Mouse (Mus musculus) frontal cortex, postnatal 36 days (tissue): ENCODE results near the gene Slc35f3.

Experiments
- DNase-seq, 2 experiments: peaks; one replicate each; pipeline ENCODE4 v3.0.0; 2022; ENCODE audit warnings: low spot score in 2 of 2

The Slc35f3 gene

GRCm38 (mm10) chr8:126405030-126405429 lies 106.7 kb downstream of the Slc35f3 start:
- DNase-seq, result no peak

GRCm38 (mm10) chr8:126420834-126421233 lies 122.5 kb downstream of the Slc35f3 start:
- no peak for DNase-seq

- DNase-seq, result peak; percentile 97 to 98
Observed at GRCm38 (mm10) chr8:126422174-126422919, 124.0 kb downstream of the Slc35f3 start, which contains the start of gene Coa6. TSS of gene Coa6 (plus strand) at chr8:126422515.

GRCm38 (mm10) chr8:126422920-126423300 lies 124.6 kb downstream of the Slc35f3 start:
- DNase-seq, result peak in 1 of 2 experiments; percentile 47

GRCm38 (mm10) chr8:126424163-126424562 lies 125.8 kb downstream of the Slc35f3 start:
- DNase-seq, result no peak

- no peak for DNase-seq
Observed at GRCm38 (mm10) chr8:126424946-126425345, 126.6 kb downstream of the Slc35f3 start.

GRCm38 (mm10) chr8:126429635-126430034 lies 131.3 kb downstream of the Slc35f3 start:
- no peak for DNase-seq

- DNase-seq, result peak; percentile 57 to 70
Observed at GRCm38 (mm10) chr8:126433827-126434226, 135.5 kb downstream of the Slc35f3 start.

- no peak for DNase-seq
Observed at GRCm38 (mm10) chr8:126438937-126439336, 140.6 kb downstream of the Slc35f3 start.
